Mouse (Mus musculus): Measurements from ENCODE around the gene Mrm3.

GRCm38 (mm10) chr11:76297252-76297651 is 53.7 kb downstream of the Mrm3 start:
- TF ChIP-seq CTCF (IDR thresholded peaks at IDR 0.05; ENCODE audit: low read depth) = no peak
- TF ChIP-seq EP300 (IDR thresholded peaks at IDR 0.05; ENCODE audit: low read depth) = no peak
